Mouse (Mus musculus) hindbrain, postnatal 0 days (tissue): ENCODE results near the gene Gm47996. TPM values are rescaled to one million over a fixed set of nuclear protein-coding genes. Genes with fewer than 3 reads are reported as not detected.

Experiments used
- ATAC-seq: fragments of 200-750 bp; cut with Nextera tagmentation; 2 replicates; pipeline ENCODE4 v1.8.0; 2017; ENCODE audit warnings: mild to moderate bottlenecking, moderate TSS enrichment, moderate library complexity
- DNase-seq: peaks from one replicate; pipeline ENCODE4 v3.0.0-alpha.2; 2015; ENCODE audit warnings: low spot score
- H3K27ac ChIP-seq: fragments of 300-500 bp; sonication (generic); 2 replicates; pipeline ENCODE4 v1.5.1; 2014; ENCODE audit warnings: mild to moderate bottlenecking
- H3K27me3 ChIP-seq: fragments of 300-500 bp; sonication (generic); 2 replicates; pipeline ENCODE4 v1.6.1; 2014; ENCODE audit warnings: low read length, mixed read lengths; ENCODE audit not compliant: insufficient read depth
- H3K36me3 ChIP-seq: fragments of 300-500 bp; sonication (generic); 2 replicates; pipeline ENCODE4 v1.6.1; 2014; ENCODE audit warnings: low read length, mixed read lengths; ENCODE audit not compliant: insufficient read depth
- H3K4me1 ChIP-seq: fragments of 300-500 bp; sonication (generic); 2 replicates; pipeline ENCODE4 v1.6.1; 2014; ENCODE audit warnings: antibody characterized with exemption, low read length, mixed read lengths; ENCODE audit not compliant: insufficient read depth
- H3K4me2 ChIP-seq: fragments of 300-500 bp; sonication (generic); 2 replicates; pipeline ENCODE4 v1.6.1; 2014; ENCODE audit warnings: low read depth, mild to moderate bottlenecking, low read length, moderate library complexity, mixed read lengths
- H3K4me3 ChIP-seq: fragments of 300-500 bp; sonication (generic); 2 replicates; pipeline ENCODE4 v1.5.1; 2014; ENCODE audit warnings: low read length
- H3K9ac ChIP-seq: fragments of 300-500 bp; sonication (generic); replicated peaks from 2 replicates; pipeline ENCODE4 v1.6.1; 2014; ENCODE audit warnings: mild to moderate bottlenecking, low read length, moderate library complexity, mixed read lengths
- H3K9me3 ChIP-seq: fragments of 300-500 bp; sonication (generic); 2 replicates; pipeline ENCODE4 v1.6.1; 2016; ENCODE audit warnings: low read length, mixed read lengths
- CTCF ChIP-seq: IDR thresholded peaks from 2 replicates; pipeline ENCODE4 v1.5.1; 2016; ENCODE audit warnings: antibody characterized with exemption, control low read depth, low read depth
- WGBS: fragments of 180-500 bp; shearing (Covaris S2); extraction: QIAGEN DNeasy Blood & Tissue Kit; methylation state at CpG from one replicate; pipeline ENCODE4 v1.1.7; 2014; 5-methylcytosine and 5-hydroxymethylcytosine counted together
- polyA plus RNA-seq: library from polyadenylated mRNA; unstranded; fragments of >200 nt; fragmentation: Nextera tagmentation; extraction: Ambion mirVana; gene quantifications from 2 replicates; pipeline ENCODE4 v1.2.1, GENCODE M21; 2015
- total RNA-seq: library from RNA; depleted of rRNA; stranded (reverse); fragments of >200 nt; gene quantifications from 2 replicates; pipeline ENCODE4 v1.2.3, GENCODE M21; 2014; rRNA removed

Gene Gm47996
- total and polyA plus RNA-seq, 2 experiments from 2014 or later: not detected

DNA sequence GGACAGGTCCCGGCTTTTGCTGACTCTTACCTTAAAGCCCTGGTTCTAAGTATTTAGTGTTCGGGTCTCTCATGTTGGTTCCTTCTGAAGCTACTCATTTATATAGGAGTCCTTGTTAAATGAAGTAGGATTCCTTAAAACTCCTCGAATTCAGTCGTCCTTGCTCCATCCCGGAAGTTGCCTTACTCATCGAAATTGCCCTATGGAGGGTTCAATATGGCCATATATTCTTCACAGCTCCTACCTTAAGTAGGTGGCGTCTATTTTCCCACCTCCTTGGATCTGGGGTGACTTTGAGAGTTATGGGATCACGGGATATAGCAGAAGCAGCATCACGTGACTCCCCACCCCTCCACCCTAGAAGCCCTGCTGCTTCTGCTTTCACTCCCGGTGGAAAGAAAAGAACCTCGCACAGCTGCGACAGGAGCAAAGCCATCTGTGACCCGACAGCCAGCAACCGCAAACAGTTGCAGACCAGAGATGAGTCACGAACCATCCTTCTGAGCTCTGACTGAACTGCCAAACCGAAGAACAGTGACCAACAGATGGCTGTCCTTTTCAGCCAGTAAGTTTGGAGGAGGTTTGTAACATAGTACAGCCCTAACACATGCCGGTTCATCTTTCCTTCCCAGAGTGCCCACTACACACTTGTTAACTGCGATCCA is 40.7 kb downstream of the Gm47996 start:
- H3K9ac ChIP-seq: no peak overlapping the region
- H3K4me1 ChIP-seq: no peaks in the 10 kb centered on the region
- H3K27me3 ChIP-seq: no peaks in the 10 kb centered on the region
- no peaks in the 10 kb centered on the region for H3K9me3 ChIP-seq
- DNase-seq (peak; percentile 39), ATAC-seq (peak; percentile 78)
- H3K4me3 ChIP-seq: no peak overlapping the region
- H3K27ac ChIP-seq: no peak overlapping the region
- H3K4me2 ChIP-seq: peak overlapping the region; percentile 19; the same call in 1 of the 2 replicates
- no peaks in the 10 kb centered on the region for H3K36me3 ChIP-seq
- TF ChIP-seq CTCF: no peak
- 45% methylated on average over 18 of the region's 18 CpGs for WGBS

DNA sequence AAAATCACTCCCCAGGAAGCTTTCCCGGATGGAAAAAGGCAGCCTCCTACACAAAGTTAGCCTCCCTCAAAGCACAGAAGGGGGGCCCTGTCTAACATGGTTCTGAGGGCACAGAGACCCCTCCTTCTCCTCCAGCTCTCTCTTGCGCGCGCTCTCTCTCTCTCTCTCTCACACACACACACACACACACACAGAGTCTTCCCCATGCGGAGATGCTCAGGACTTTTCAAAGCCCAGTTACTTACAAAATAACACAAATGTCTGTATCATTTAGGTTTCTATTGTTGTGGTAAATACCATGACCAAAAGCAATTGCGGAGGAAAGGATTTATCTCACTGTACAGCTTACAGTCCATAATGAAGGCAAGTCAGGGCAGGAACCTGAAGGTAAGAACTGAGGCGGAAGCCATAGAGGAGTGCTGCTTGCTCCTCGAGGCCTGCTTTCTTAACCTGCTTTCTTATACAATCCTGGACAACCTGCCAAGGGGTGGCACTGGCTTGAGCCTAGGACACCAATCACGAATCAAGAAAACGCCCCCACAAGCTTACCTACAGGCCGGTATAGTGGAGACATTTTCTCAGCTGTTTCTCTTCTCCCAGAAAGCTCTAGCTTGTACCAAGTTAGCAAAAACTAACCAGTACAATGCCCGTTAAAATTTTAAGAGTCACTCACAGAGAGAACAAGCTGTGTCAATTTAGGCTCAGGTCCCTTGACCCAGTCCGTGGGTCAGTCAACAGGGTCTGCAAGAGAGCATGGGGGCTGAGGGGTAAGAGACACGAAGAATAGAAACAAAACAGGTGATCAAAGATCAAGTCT is 41.5 kb downstream of the Gm47996 start:
- H3K9me3 ChIP-seq: no peaks in the 10 kb centered on the region
- no peak overlapping the region for H3K4me3 ChIP-seq
- H3K4me2 ChIP-seq: peak overlapping the region; percentile 19; the same call in 1 of the 2 replicates
- TF ChIP-seq CTCF: no peak
- no peaks in the 10 kb centered on the region for H3K36me3 ChIP-seq
- no peak overlapping the region for H3K27ac ChIP-seq
- ATAC-seq (peak; percentile 59; the same call in 1 of the 2 replicates), DNase-seq (no peak)
- 73% methylated on average over 14 of the region's 14 CpGs for WGBS
- no peak overlapping the region for H3K9ac ChIP-seq
- H3K4me1 ChIP-seq: no peaks in the 10 kb centered on the region
- H3K27me3 ChIP-seq: no peaks in the 10 kb centered on the region

DNA sequence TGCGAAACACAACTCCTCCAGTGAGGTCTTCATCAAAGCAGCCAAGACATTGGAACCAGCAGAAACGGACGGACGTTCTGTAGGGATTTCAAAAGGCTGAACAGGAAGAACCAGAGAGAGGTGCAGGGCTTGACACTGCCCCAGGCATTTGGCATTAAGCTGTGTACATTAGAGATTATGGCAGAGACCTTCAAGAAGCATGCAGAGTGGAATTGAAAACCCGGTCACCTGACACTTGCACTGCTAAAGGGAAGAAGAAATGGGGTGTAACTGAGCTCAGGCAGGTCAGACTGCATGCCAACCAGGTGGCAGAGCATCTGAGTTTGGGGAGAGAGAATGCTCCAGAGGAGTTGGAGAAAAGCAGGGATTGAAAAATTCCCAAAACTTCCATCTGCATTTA is 45.5 kb downstream of the Gm47996 start:
- no peak for TF ChIP-seq CTCF
- Histone ChIP-seq H3K4me3 (no peak overlapping the region), H3K9ac (no peak overlapping the region), H3K27me3 (no peaks in the 10 kb centered on the region), H3K9me3 (no peaks in the 10 kb centered on the region), H3K4me1 (no peaks in the 10 kb centered on the region), H3K36me3 (no peaks in the 10 kb centered on the region), H3K27ac (no peak overlapping the region), H3K4me2 (no peak overlapping the region)
- no peak for ATAC-seq
- no peak for DNase-seq
- WGBS: 85% methylated on average over 5 of the region's 5 CpGs

GRCm38 (mm10) chr1:151258090-151258954 is 48.4 kb downstream of the Gm47996 start:
- DNase-seq (no peak), ATAC-seq (no peak)
- H3K9me3 ChIP-seq: no peaks in the 10 kb centered on the region
- no peaks in the 10 kb centered on the region for H3K27me3 ChIP-seq
- 75% methylated on average over 14 of the region's 14 CpGs for WGBS
- no peaks in the 10 kb centered on the region for H3K36me3 ChIP-seq
- TF ChIP-seq CTCF: no peak
- H3K27ac ChIP-seq: no peak overlapping the region
- no peak overlapping the region for H3K4me2 ChIP-seq
- H3K9ac ChIP-seq: no peak overlapping the region
- no peaks in the 10 kb centered on the region for H3K4me1 ChIP-seq
- H3K4me3 ChIP-seq: no peak overlapping the region

- 36% methylated on average over 8 of the region's 8 CpGs for WGBS
These were observed 49.1 kb downstream of the Gm47996 start for GRCm38 (mm10) chr1:151259061-151259460.

More at GRCm38 (mm10) chr1:151259061-151259460, 49.1 kb downstream of the Gm47996 start:
- H3K4me3 ChIP-seq: no peak overlapping the region
- no peaks in the 10 kb centered on the region for H3K27me3 ChIP-seq
- no peaks in the 10 kb centered on the region for H3K4me1 ChIP-seq
- no peaks in the 10 kb centered on the region for H3K9me3 ChIP-seq
- H3K27ac ChIP-seq: no peak overlapping the region
- DNase-seq (no peak), ATAC-seq (no peak)
- no peak overlapping the region for H3K4me2 ChIP-seq
- H3K9ac ChIP-seq: no peak overlapping the region
- no peaks in the 10 kb centered on the region for H3K36me3 ChIP-seq
- TF ChIP-seq CTCF: no peak

Other genes starting within 250 kb of the Gm47996 start
- 2.7 and 6.3 TPM in 2 replicates for gene Hmcn1, start 216.7 kb upstream of the Gm47996 start, total RNA-seq
- gene Hmcn1, start 216.7 kb upstream of the Gm47996 start, polyA plus RNA-seq: 0.80 and 1.2 TPM in 2 replicates
- gene Gm47985, start 27.6 kb upstream of the Gm47996 start, total RNA-seq: not detected in 2 replicates
- not detected in 2 replicates for gene Gm47985, start 27.6 kb upstream of the Gm47996 start, polyA plus RNA-seq
- not detected in 2 replicates for gene Gm8947, start 17.8 kb upstream of the Gm47996 start, total RNA-seq
- gene Gm8947, start 17.8 kb upstream of the Gm47996 start, polyA plus RNA-seq: not detected in 2 replicates
- gene Gm47995, start 11.7 kb upstream of the Gm47996 start, total RNA-seq: not detected in 2 replicates
- gene Gm47995, start 11.7 kb upstream of the Gm47996 start, polyA plus RNA-seq: not detected in 2 replicates
- gene 3110040M04Rik, start 6.0 kb upstream of the Gm47996 start, total RNA-seq: not detected in 2 replicates
- gene 3110040M04Rik, start 6.0 kb upstream of the Gm47996 start, polyA plus RNA-seq: not detected in 2 replicates
- 121 and 129 TPM in 2 replicates for gene Ivns1abp, start 134.3 kb downstream of the Gm47996 start, total RNA-seq
- 140 and 143 TPM in 2 replicates for gene Ivns1abp, start 134.3 kb downstream of the Gm47996 start, polyA plus RNA-seq
- 6.7 and 7.7 TPM in 2 replicates for gene Swt1, start 218.3 kb downstream of the Gm47996 start, total RNA-seq
- 11.7 and 17.1 TPM in 2 replicates for gene Swt1, start 218.3 kb downstream of the Gm47996 start, polyA plus RNA-seq
- gene Trmt1l, start 218.4 kb downstream of the Gm47996 start, total RNA-seq: 13.2 and 17.6 TPM in 2 replicates
- gene Trmt1l, start 218.4 kb downstream of the Gm47996 start, polyA plus RNA-seq: 16.2 and 18.5 TPM in 2 replicates